Mouse (Mus musculus) layer of hippocampus, postnatal 10 days (tissue): Measurements from ENCODE around the gene Qpct. TPM values are rescaled to one million over a fixed set of nuclear protein-coding genes. Genes with fewer than 3 reads are reported as not detected.
A peak's percentile ranks its signal among the peaks of the same experiment; 100 is the strongest.
"Not testable (repeated sequence)": the region's sequence is repeated elsewhere in the genome, so short reads cannot be mapped to it uniquely, and the experiment has no call there.

Experiments used
- DNase-seq, 2 experiments: peaks; one replicate each; pipeline ENCODE4 v3.0.0; 2021; ENCODE audit warnings: low spot score in 2 of 2
- total RNA-seq, 2 experiments: library from RNA; stranded (reverse); gene quantifications; 2 replicates each; pipeline ENCODE4 v1.2.3; 2021

The Qpct gene
- total RNA-seq, 2 experiments from 2014 or later: 18.6 to 20.5 TPM

- DNase-seq: peak; percentile 49 to 52
Measured at GRCm38 (mm10) chr17:79069766-79070480, 18.2 kb downstream of the Qpct start.

- no peak for DNase-seq
Measured at GRCm38 (mm10) chr17:79071951-79072350, 20.2 kb downstream of the Qpct start.

- DNase-seq: peak in 1 of 2 experiments; percentile 6
Measured at GRCm38 (mm10) chr17:79076974-79077847, 25.5 kb downstream of the Qpct start.

GRCm38 (mm10) chr17:79077848-79078146 lies 26.1 kb downstream of the Qpct start:
- DNase-seq: no peak

- no peak for DNase-seq
Measured at GRCm38 (mm10) chr17:79078248-79078647, 26.5 kb downstream of the Qpct start.

- no peak for DNase-seq
Measured at GRCm38 (mm10) chr17:79091710-79092109, 40.0 kb downstream of the Qpct start.

- DNase-seq: no peak
Measured at GRCm38 (mm10) chr17:79093286-79093975, 41.7 kb downstream of the Qpct start.

GRCm38 (mm10) chr17:79095624-79096023 lies 43.9 kb downstream of the Qpct start:
- no peak for DNase-seq

GRCm38 (mm10) chr17:79099866-79100265 lies 48.2 kb downstream of the Qpct start:
- DNase-seq: no peak

GRCm38 (mm10) chr17:79108238-79108637 lies 56.5 kb downstream of the Qpct start:
- DNase-seq: no peak

GRCm38 (mm10) chr17:79109576-79109975 lies 57.9 kb downstream of the Qpct start:
- no peak for DNase-seq

- DNase-seq: peak; percentile 64 to 76
Measured at GRCm38 (mm10) chr17:79110936-79111348, 59.2 kb downstream of the Qpct start.

GRCm38 (mm10) chr17:79115248-79115647 lies 63.5 kb downstream of the Qpct start:
- DNase-seq: not testable (repeated sequence)

GRCm38 (mm10) chr17:79119066-79119465 lies 67.4 kb downstream of the Qpct start:
- DNase-seq: no peak

GRCm38 (mm10) chr17:79120269-79120668 lies 68.6 kb downstream of the Qpct start:
- no peak for DNase-seq

GRCm38 (mm10) chr17:79133740-79134139 lies 82.0 kb downstream of the Qpct start:
- no peak for DNase-seq

- no peak for DNase-seq
Measured at GRCm38 (mm10) chr17:79135826-79136225, 84.1 kb downstream of the Qpct start.

GRCm38 (mm10) chr17:79136401-79136800 lies 84.7 kb downstream of the Qpct start:
- DNase-seq: no peak
